Mouse (Mus musculus): Measurements from ENCODE around the gene Olfr1329. TPM values are rescaled to one million over a fixed set of nuclear protein-coding genes. Genes with fewer than 3 reads are reported as not detected.
"Not testable (repeated sequence)": the region's sequence is repeated elsewhere in the genome, so short reads cannot be mapped to it uniquely, and the experiment has no call there.

Gene Olfr1329
- not detected for total RNA-seq (2021)
- long read RNA-seq, experiment 1 = 0 reads
- long read RNA-seq, experiment 2 = 0 reads

GRCm38 (mm10) chr4:118917365-118917764 lies at the start of gene Olfr1329:
Olfr1329 (minus strand) TSS chr4:118917465.
- not testable (repeated sequence) for H3K27ac ChIP-seq; H3K4me3 ChIP-seq; DNase-seq (ENCODE audit: low spot score in 2 of 2)

- no peak for TF ChIP-seq CTCF (conservative IDR thresholded peaks at IDR 0.05)
- H3K4me3 ChIP-seq = no peak within 1 kb of the TSS
- DNase-seq (ENCODE audit: low spot score in 2 of 2) = peak; percentile 18 to 23
- H3K27ac ChIP-seq = peak within 1 kb of the TSS; percentile 53; the same call in 1 of the 2 replicates
These were observed 43.9 kb upstream of the Olfr1329 start, which contains the start of gene Lao1 for GRCm38 (mm10) chr4:118961141-118961628. Lao1 (plus strand) TSS chr4:118961578.

- DNase-seq (ENCODE audit: low spot score in 2 of 2) = no peak
- TF ChIP-seq CTCF (conservative IDR thresholded peaks at IDR 0.05) = no peak
- H3K27ac ChIP-seq = no peak overlapping the region
- H3K4me3 ChIP-seq = no peak overlapping the region
These were observed 41.5 kb upstream of the Olfr1329 start for GRCm38 (mm10) chr4:118958812-118959211.

GRCm38 (mm10) chr4:118938512-118938911 lies 21.2 kb upstream of the Olfr1329 start, which contains the start of gene Olfr1328:
Olfr1328 (minus strand) TSS chr4:118938612.
- no peak for DNase-seq (ENCODE audit: low spot score in 2 of 2)
- no peak within 1 kb of the TSS for H3K4me3 ChIP-seq

GRCm38 (mm10) chr4:118931326-118931725 lies 14.1 kb upstream of the Olfr1329 start:
- H3K4me3 ChIP-seq; DNase-seq (ENCODE audit: low spot score in 2 of 2); H3K27ac ChIP-seq: not testable (repeated sequence)

More at GRCm38 (mm10) chr4:118938512-118938911, 21.2 kb upstream of the Olfr1329 start, which contains the start of gene Olfr1328:
- TF ChIP-seq CTCF (conservative IDR thresholded peaks at IDR 0.05) = no peak
- H3K27ac ChIP-seq = no peak within 1 kb of the TSS

- Histone ChIP-seq H3K27ac (no peak overlapping the region), H3K4me3 (no peak overlapping the region)
- DNase-seq (ENCODE audit: low spot score in 2 of 2) = no peak
- TF ChIP-seq CTCF (conservative IDR thresholded peaks at IDR 0.05) = no peak
These were observed 15.3 kb downstream of the Olfr1329 start for GRCm38 (mm10) chr4:118901981-118902380.

- Histone ChIP-seq H3K27ac (no peak within 1 kb of the TSS), H3K4me3 (no peak within 1 kb of the TSS)
- DNase-seq (ENCODE audit: low spot score in 2 of 2) = no peak
- no peak for TF ChIP-seq CTCF (conservative IDR thresholded peaks at IDR 0.05)
These were observed 29.0 kb downstream of the Olfr1329 start, which contains the start of gene Olfr1330 for GRCm38 (mm10) chr4:118888297-118888696. Olfr1330 (plus strand) TSS chr4:118888597.

GRCm38 (mm10) chr4:118867566-118867965 lies 49.7 kb downstream of the Olfr1329 start:
- H3K27ac ChIP-seq = no peak overlapping the region
- no peak for TF ChIP-seq CTCF (conservative IDR thresholded peaks at IDR 0.05)
- H3K4me3 ChIP-seq = no peak overlapping the region
- no peak for DNase-seq (ENCODE audit: low spot score in 2 of 2)

Other genes starting within 250 kb of the Olfr1329 start
- not detected for gene Olfr1342, start 224.7 kb downstream of the Olfr1329 start, total RNA-seq (2021)
- not detected for gene Olfr1341, start 213.9 kb downstream of the Olfr1329 start, total RNA-seq (2021)
- gene Olfr1340, start 197.3 kb downstream of the Olfr1329 start, total RNA-seq (2021) = not detected
- gene Olfr1339, start 185.3 kb downstream of the Olfr1329 start, total RNA-seq (2021) = not detected
- gene Olfr1338, start 158.7 kb downstream of the Olfr1329 start, total RNA-seq (2021) = not detected
- gene Olfr1337, start 134.9 kb downstream of the Olfr1329 start, total RNA-seq (2021) = not detected
- gene Olfr1335, start 107.5 kb downstream of the Olfr1329 start, total RNA-seq (2021) = not detected
- not detected for gene Olfr1333, start 81.2 kb downstream of the Olfr1329 start, total RNA-seq (2021)
- gene Olfr1331, start 52.8 kb downstream of the Olfr1329 start, total RNA-seq (2021) = not detected
- gene Olfr1330, start 28.9 kb downstream of the Olfr1329 start, total RNA-seq (2021) = not detected
- not detected for gene Olfr1328, start 21.1 kb upstream of the Olfr1329 start, total RNA-seq (2021)
- gene Lao1, start 44.1 kb upstream of the Olfr1329 start, total RNA-seq (2021) = under 1 TPM; 0.51 to 0.79 TPM
- gene Slc2a1, start 191.2 kb upstream of the Olfr1329 start, total RNA-seq (2021) = 10 to 100 TPM; 94.5 to 96.4 TPM

Measured in layer of hippocampus, adult 2 months (tissue).